Mouse (Mus musculus) cortical plate, adult 2 months (tissue): ENCODE measurements at regions not wholly inside any gene's neighbourhood (a gene's known extent, or its start where the extent isn't known, plus 50 kb on each side); places are given as distances from the start of the nearest gene placed in this dataset.

Experiments used
- H3K27ac ChIP-seq: fragments of 200-500 bp; 2 replicates; pipeline ENCODE4 v1.5.1; 2012; ENCODE audit warnings: low read length, control low read depth, inconsistent platforms; ENCODE audit not compliant: insufficient read depth
- H3K4me1 ChIP-seq: fragments of 200-500 bp; 2 replicates; pipeline ENCODE4 v1.6.1; 2011; ENCODE audit warnings: low read length; ENCODE audit not compliant: control insufficient read depth, insufficient read depth
- H3K4me3 ChIP-seq: fragments of 200-500 bp; 2 replicates; pipeline ENCODE4 v1.5.1; 2011; ENCODE audit warnings: mild to moderate bottlenecking, low read length, control low read depth; ENCODE audit not compliant: insufficient read depth
- CTCF ChIP-seq: fragments of 200-500 bp; IDR thresholded peaks from 2 replicates; pipeline ENCODE4 v1.5.1; 2011; ENCODE audit warnings: mild to moderate bottlenecking, control low read depth, low read length; ENCODE audit not compliant: insufficient read depth; ENCODE audit errors: extremely low read depth
- POLR2A ChIP-seq: fragments of 200-500 bp; IDR thresholded peaks from 2 replicates; pipeline ENCODE4 v1.6.1; 2011; ENCODE audit warnings: mild to moderate bottlenecking, low read length, control low read depth; ENCODE audit not compliant: insufficient read depth; ENCODE audit errors: extremely low read depth

DNA sequence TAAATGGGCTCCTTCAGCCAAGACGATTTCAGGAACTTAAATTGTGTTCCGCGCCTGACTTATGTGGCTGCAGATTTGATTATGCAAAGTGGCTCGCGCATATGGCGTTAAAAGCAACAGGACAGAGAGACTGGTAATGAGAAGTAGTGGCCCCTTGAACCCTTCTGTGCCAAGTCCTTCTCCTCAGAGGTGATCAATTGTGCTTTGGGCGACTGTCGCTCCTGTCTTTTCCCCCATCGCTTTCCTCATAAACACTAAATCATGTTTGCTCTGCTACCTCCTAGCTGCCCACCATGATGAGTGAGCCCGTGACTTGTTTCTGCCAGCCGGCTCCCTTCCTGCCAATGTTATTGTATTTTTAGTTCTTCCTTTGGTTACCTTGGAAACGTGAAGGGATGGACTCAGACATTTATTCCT, 360.2 kb downstream of the Matn1 start:
- peaks cover 7% of the 10 kb centered on the region for H3K4me1 ChIP-seq
- no peak overlapping the region for H3K27ac ChIP-seq
- TF ChIP-seq CTCF (no peak), POLR2A (no peak)
- no peak overlapping the region for H3K4me3 ChIP-seq

GRCm38 (mm10) chr4:131314231-131314630, 370.0 kb downstream of the Matn1 start:
- H3K4me1 ChIP-seq = peaks cover 2% of the 10 kb centered on the region
- H3K27ac ChIP-seq = no peak overlapping the region
- H3K4me3 ChIP-seq = no peak overlapping the region
- no peak for TF ChIP-seq POLR2A
- no peak for TF ChIP-seq CTCF

DNA sequence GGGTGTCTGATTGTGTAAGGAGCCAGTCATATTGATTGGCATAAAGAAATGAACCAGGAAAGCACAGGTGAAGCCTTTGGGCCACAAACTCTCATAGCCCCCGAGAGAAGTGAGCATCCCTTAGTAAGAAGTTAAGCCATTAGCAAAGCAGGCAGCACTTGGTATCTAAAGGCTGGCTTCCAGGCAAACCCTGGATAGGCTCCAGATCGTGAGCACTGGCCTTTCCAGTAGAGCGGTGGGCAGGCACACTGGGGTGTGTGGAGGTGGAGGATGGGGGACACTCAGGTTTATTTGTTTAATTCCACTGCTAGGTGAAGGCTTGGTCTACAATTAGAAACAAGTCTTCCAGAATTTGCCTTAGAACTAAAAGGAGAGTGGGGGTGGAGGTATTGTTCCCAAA, 371.9 kb downstream of the Matn1 start:
- Histone ChIP-seq H3K4me3 (no peak overlapping the region), H3K4me1 (peaks cover 2% of the 10 kb centered on the region), H3K27ac (no peak overlapping the region)
- TF ChIP-seq POLR2A = no peak
- no peak for TF ChIP-seq CTCF

- no peaks in the 10 kb centered on the region for H3K4me1 ChIP-seq
- no peak overlapping the region for H3K4me3 ChIP-seq
- no peak overlapping the region for H3K27ac ChIP-seq
- TF ChIP-seq CTCF = no peak
- TF ChIP-seq POLR2A = no peak
Measured at GRCm38 (mm10) chr4:131322323-131322722, 378.1 kb downstream of the Matn1 start.

DNA sequence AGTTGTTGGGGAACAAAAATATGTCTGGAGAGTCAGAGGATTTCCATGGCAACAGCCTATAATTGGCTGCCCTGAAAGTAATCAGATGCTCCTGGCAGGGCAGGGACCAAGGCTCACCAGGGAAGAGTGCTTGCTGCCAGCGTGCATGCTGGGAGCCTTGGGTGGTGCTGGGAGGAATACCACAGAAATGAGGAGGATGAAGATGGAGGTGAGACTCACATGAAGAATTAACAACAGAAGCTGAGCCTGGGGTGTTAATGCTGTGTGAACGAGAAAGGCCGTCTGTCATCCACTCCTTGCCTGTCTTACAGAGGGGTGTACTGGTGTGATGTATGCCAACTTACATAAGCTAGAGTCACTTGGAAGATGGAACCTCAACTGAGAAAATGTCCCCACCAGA, 380.3 kb downstream of the Matn1 start:
- Histone ChIP-seq H3K4me3 (no peak overlapping the region), H3K4me1 (no peaks in the 10 kb centered on the region), H3K27ac (no peak overlapping the region)
- TF ChIP-seq POLR2A = no peak

GRCm38 (mm10) chr4:131325200-131325599, 381.0 kb downstream of the Matn1 start:
- no peak overlapping the region; the same call in 1 of the 2 replicates for H3K27ac ChIP-seq
- no peak for TF ChIP-seq CTCF
- TF ChIP-seq POLR2A = no peak
- no peaks in the 10 kb centered on the region for H3K4me1 ChIP-seq
- no peak overlapping the region for H3K4me3 ChIP-seq

DNA sequence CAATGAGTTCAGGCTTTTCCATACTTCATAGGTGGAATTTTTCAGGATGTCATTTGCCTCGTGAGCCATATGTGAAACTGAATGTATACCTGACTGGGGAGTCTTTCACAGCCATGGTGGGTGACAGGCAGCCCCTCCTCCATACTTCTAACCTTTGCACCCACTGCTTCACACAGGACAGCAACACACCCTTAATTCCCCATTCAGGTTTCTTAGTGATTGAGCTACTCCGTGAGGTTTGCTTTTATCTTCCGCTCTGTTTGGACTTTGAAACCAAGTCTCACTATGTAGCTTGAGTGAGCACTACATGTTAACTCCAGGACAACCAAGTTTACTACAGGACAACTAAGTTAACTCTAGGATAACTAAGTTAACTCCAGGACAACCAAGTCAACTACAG, 381.4 kb downstream of the Matn1 start:
- Histone ChIP-seq H3K4me3 (no peak overlapping the region), H3K4me1 (no peaks in the 10 kb centered on the region), H3K27ac (no peak overlapping the region)
- TF ChIP-seq POLR2A = no peak
- TF ChIP-seq CTCF = no peak

- TF ChIP-seq POLR2A (no peak), CTCF (no peak)
- Histone ChIP-seq H3K27ac (no peak overlapping the region), H3K4me3 (no peak overlapping the region), H3K4me1 (no peaks in the 10 kb centered on the region)
Measured at GRCm38 (mm10) chr4:131329398-131329797, 385.2 kb downstream of the Matn1 start.

GRCm38 (mm10) chr4:131331646-131332045, 387.5 kb downstream of the Matn1 start:
- no peak overlapping the region for H3K4me3 ChIP-seq
- TF ChIP-seq POLR2A (no peak), CTCF (no peak)
- H3K4me1 ChIP-seq = no peaks in the 10 kb centered on the region
- H3K27ac ChIP-seq = no peak overlapping the region

- Histone ChIP-seq H3K4me3 (no peak overlapping the region), H3K4me1 (no peaks in the 10 kb centered on the region), H3K27ac (no peak overlapping the region)
- no peak for TF ChIP-seq CTCF
- TF ChIP-seq POLR2A = no peak
Measured at GRCm38 (mm10) chr4:131336801-131337200, 392.6 kb downstream of the Matn1 start.

GRCm38 (mm10) chr4:131340993-131341695, 397.0 kb downstream of the Matn1 start:
- H3K27ac ChIP-seq = no peak overlapping the region
- no peak for TF ChIP-seq CTCF
- TF ChIP-seq POLR2A = no peak

More at GRCm38 (mm10) chr4:131340993-131341695, 397.0 kb downstream of the Matn1 start:
- H3K4me1 ChIP-seq = no peaks in the 10 kb centered on the region
- H3K4me3 ChIP-seq = no peak overlapping the region
